ENCODE assay signal across 8 mouse cellular contexts in the genomic region with DNA sequence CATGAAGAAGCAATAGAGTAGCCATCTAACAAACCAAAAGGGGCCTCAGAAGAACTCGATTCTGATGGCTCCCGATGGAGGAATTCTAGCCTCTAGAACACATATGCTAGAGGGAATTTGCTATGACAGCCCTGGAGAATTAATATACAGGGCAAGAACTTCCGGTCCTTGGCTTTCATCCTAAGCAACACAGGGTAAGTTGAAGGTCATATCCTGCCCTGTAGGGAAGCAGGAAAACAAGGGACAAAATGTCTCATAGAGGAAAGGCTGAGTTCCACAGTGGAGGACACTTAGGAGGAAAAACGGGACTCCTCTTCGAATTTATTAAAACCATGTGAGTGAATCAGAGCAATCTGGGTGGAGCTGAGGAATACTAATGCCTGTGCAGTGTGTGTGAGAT. TPM values are rescaled to one million over a fixed set of nuclear protein-coding genes. Genes with fewer than 3 reads are reported as not detected.
DNase-seq lines count a peak whose midpoint lies in the region; ATAC-seq and TF ChIP-seq lines count a peak whose summit lies in the region.

No protein-coding gene starts in this region.

- ATAC-seq in midbrain, postnatal 0 days (ENCODE audit: low FRiP score), result no peak
- no peak for ATAC-seq in heart, embryonic 11.5 days (replicated peaks; ENCODE audit: insufficient number of reproducible peaks, low FRiP score, low TSS enrichment)
- ATAC-seq in midbrain, embryonic 16.5 days, result no peak

- WGBS in midbrain, embryonic 10.5 days, result 76% methylated on average over 5 of the region's 5 CpGs
- WGBS in midbrain, postnatal 0 days, result 60% methylated on average over 5 of the region's 5 CpGs
- WGBS in heart, embryonic 11.5 days (ENCODE audit: insufficient replicate concordance), result 77% methylated on average over 5 of the region's 5 CpGs
- WGBS in midbrain, embryonic 16.5 days, result 72% methylated on average over 5 of the region's 5 CpGs

- no peaks in the 10 kb centered on the region for H3K9me3 ChIP-seq in midbrain, embryonic 10.5 days (replicated peaks)
- H3K9me3 ChIP-seq in midbrain, postnatal 0 days (ENCODE audit: low read length), result no peaks in the 10 kb centered on the region
- no peaks in the 10 kb centered on the region for H3K9me3 ChIP-seq in heart, embryonic 11.5 days (replicated peaks; ENCODE audit: control insufficient read depth, low read length)
- no peaks in the 10 kb centered on the region for H3K9me3 ChIP-seq in midbrain, embryonic 16.5 days (replicated peaks; ENCODE audit: control insufficient read depth, low read length, poor library complexity, severe bottlenecking)

- peaks cover 33% of the 10 kb centered on the region for H3K4me1 ChIP-seq in midbrain, embryonic 10.5 days
- H3K4me1 ChIP-seq in midbrain, postnatal 0 days (ENCODE audit: insufficient read depth, low read length), result peaks cover 14% of the 10 kb centered on the region; the same call in 1 of the 2 replicates
- H3K4me1 ChIP-seq in heart, embryonic 11.5 days (ENCODE audit: control insufficient read depth, insufficient read depth, low read length), result peaks cover 15% of the 10 kb centered on the region
- H3K4me1 ChIP-seq in midbrain, embryonic 16.5 days (ENCODE audit: control insufficient read depth, insufficient read depth, low read length), result peaks cover 20% of the 10 kb centered on the region

- H3K4me3 ChIP-seq in midbrain, embryonic 10.5 days, result peak overlapping the region; percentile 94
- no peak overlapping the region for H3K4me3 ChIP-seq in midbrain, postnatal 0 days (ENCODE audit: low read depth, low read length)
- no peak overlapping the region for H3K4me3 ChIP-seq in heart, embryonic 11.5 days (ENCODE audit: low read depth, low read length)
- no peak overlapping the region for H3K4me3 ChIP-seq in midbrain, embryonic 16.5 days (ENCODE audit: low read depth, low read length)

- H3K4me2 ChIP-seq in midbrain, postnatal 0 days (ENCODE audit: low read depth, low read length, poor library complexity, severe bottlenecking), result no peak overlapping the region
- H3K4me2 ChIP-seq in heart, embryonic 11.5 days, result peak overlapping the region; percentile 87
- peak overlapping the region; percentile 62; the same call in 1 of the 2 replicates for H3K4me2 ChIP-seq in midbrain, embryonic 16.5 days (ENCODE audit: low read length)

- no peaks in the 10 kb centered on the region for H3K27me3 ChIP-seq in midbrain, embryonic 10.5 days (ENCODE audit: low read depth, poor library complexity, severe bottlenecking)
- H3K27me3 ChIP-seq in midbrain, postnatal 0 days (ENCODE audit: insufficient read depth, low read length), result no peaks in the 10 kb centered on the region
- no peaks in the 10 kb centered on the region for H3K27me3 ChIP-seq in heart, embryonic 11.5 days (ENCODE audit: control insufficient read depth, insufficient read depth, low read length)
- no peaks in the 10 kb centered on the region for H3K27me3 ChIP-seq in midbrain, embryonic 16.5 days (ENCODE audit: control insufficient read depth, insufficient read depth, low read depth, low read length)

- no peak for TF ChIP-seq CTCF in midbrain, postnatal 0 days (IDR thresholded peaks at IDR 0.05)

- no peaks in the 10 kb centered on the region for H3K36me3 ChIP-seq in midbrain, embryonic 10.5 days
- no peaks in the 10 kb centered on the region for H3K36me3 ChIP-seq in midbrain, postnatal 0 days (ENCODE audit: insufficient read depth, low read length)
- H3K36me3 ChIP-seq in heart, embryonic 11.5 days (ENCODE audit: control insufficient read depth, insufficient read depth, low read length), result no peaks in the 10 kb centered on the region
- no peaks in the 10 kb centered on the region for H3K36me3 ChIP-seq in midbrain, embryonic 16.5 days (ENCODE audit: control insufficient read depth, insufficient read depth, low read length)

- DNase-seq in midbrain, embryonic 10.5 days (ENCODE audit: low spot score), result no peak
- DNase-seq in midbrain, postnatal 0 days (ENCODE audit: low spot score), result no peak
- peak; percentile 52 for DNase-seq in kidney, postnatal 14 days
- DNase-seq in natural killer cell, adult 2 months (ENCODE audit: low spot score in 2 of 2), result no peak
- DNase-seq in frontal cortex, postnatal 10 days (ENCODE audit: low spot score in 2 of 2), result no peak
- no peak for DNase-seq in cerebellum, postnatal 25 days

- peak overlapping the region; percentile 84 for H3K27ac ChIP-seq in midbrain, embryonic 10.5 days (replicated peaks)
- no peak overlapping the region; the same call in 1 of the 2 replicates for H3K27ac ChIP-seq in midbrain, postnatal 0 days (ENCODE audit: low read depth, low read length)
- H3K27ac ChIP-seq in heart, embryonic 11.5 days (ENCODE audit: low read depth, low read length), result peak overlapping the region; percentile 80; the same call in 1 of the 2 replicates
- H3K27ac ChIP-seq in midbrain, embryonic 16.5 days (ENCODE audit: low read length), result no peak overlapping the region

- no peak overlapping the region for H3K9ac ChIP-seq in midbrain, postnatal 0 days (replicated peaks; ENCODE audit: low read length, poor library complexity, severe bottlenecking)
- H3K9ac ChIP-seq in heart, embryonic 11.5 days (ENCODE audit: low read depth, low read length), result no peak overlapping the region
- no peak overlapping the region for H3K9ac ChIP-seq in midbrain, embryonic 16.5 days (ENCODE audit: low read depth, low read length)

RNA-seq across cellular contexts. Expression of gene Eif2ak3, which starts 1.3 kb away (rescaled TPM):
- polyA plus RNA-seq in midbrain, embryonic 10.5 days (2016; fragmentation: Nextera tagmentation; extraction: Ambion mirVana), result 8.0 and 8.8 TPM in 2 replicates
- 19.3 and 25.1 TPM in 2 replicates for total RNA-seq in midbrain, postnatal 0 days (2014; rRNA removed)
- polyA plus RNA-seq in midbrain, postnatal 0 days (2015; fragmentation: Nextera tagmentation; extraction: Ambion mirVana), result 7.7 TPM in 2 replicates
- 5.0 and 5.4 TPM in 2 replicates for polyA plus RNA-seq in heart, embryonic 11.5 days (2014; fragmentation: Nextera tagmentation; extraction: Ambion mirVana)
- polyA plus RNA-seq in midbrain, embryonic 16.5 days (2015; fragmentation: Nextera tagmentation; extraction: Ambion mirVana), result 12.5 and 13.4 TPM in 2 replicates

RNA-seq across cellular contexts. Expression of gene Rpia, which starts 51.0 kb away (rescaled TPM):
- 1.4 and 2.1 TPM in 2 replicates for polyA plus RNA-seq in midbrain, embryonic 10.5 days (2016; fragmentation: Nextera tagmentation; extraction: Ambion mirVana)
- total RNA-seq in midbrain, postnatal 0 days (2014; rRNA removed), result 9.3 and 15.5 TPM in 2 replicates
- 1.1 and 1.4 TPM in 2 replicates for polyA plus RNA-seq in midbrain, postnatal 0 days (2015; fragmentation: Nextera tagmentation; extraction: Ambion mirVana)
- polyA plus RNA-seq in heart, embryonic 11.5 days (2014; fragmentation: Nextera tagmentation; extraction: Ambion mirVana), result 0.70 and 1.6 TPM in 2 replicates
- polyA plus RNA-seq in midbrain, embryonic 16.5 days (2015; fragmentation: Nextera tagmentation; extraction: Ambion mirVana), result 2.6 and 2.9 TPM in 2 replicates

Comparison
In these comparisons a context has a peak if more than half of its experiments do, and no peak if none do; other contexts are left out.
1. H3K27ac ChIP-seq: peak in midbrain, embryonic 10.5 days (single experiment) and heart, embryonic 11.5 days (single experiment); none in midbrain, postnatal 0 days (single experiment) and midbrain, embryonic 16.5 days (single experiment).